Mouse (Mus musculus): ENCODE measurements around the gene Aldh16a1.
"Not testable (repeated sequence)": the region's sequence is repeated elsewhere in the genome, so short reads cannot be mapped to it uniquely, and the experiment has no call there.

Aldh16a1 gene

DNA sequence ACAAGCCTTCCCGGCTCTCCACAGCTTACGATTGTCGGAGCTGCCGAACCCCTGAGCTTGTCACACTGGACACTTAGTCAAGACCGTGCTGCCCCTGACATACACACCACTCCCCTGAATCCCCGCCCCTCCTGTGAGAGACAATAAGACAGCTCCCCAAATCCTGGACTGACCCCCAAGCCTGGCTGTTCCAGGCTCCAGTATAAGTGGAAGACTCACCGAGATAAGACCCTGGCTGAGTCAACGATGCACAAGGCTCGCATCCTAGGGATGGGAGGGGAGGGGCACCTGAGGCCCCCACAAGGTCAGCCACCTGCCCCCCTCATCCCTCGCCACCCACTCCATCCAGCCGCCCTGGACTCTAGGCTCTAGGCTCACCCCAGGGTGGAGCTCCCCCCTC lies 22.5 kb downstream of the Aldh16a1 start:
- no peak for DNase-seq

- no peak for DNase-seq
These were observed 24.4 kb downstream of the Aldh16a1 start for GRCm38 (mm10) chr7:45129776-45130512.

DNA sequence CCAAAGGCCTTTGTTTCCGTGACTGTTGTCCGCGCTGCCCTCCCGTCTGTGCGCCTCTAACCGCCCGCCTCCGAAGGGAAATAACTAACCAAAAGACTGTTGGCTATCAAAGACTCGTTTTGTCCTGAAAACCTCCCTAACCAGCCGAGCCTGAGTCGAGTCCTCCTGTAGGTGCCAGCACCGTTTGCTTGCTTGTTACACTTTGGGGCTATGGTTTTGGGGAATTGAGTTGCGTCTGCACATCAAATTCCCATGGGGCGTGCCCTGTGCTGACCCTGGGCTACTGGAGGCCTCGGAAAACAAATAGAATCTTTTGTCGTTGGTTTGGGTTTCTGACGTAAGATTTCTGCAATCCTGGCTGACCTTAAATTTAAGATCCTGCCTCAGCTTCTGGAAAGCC lies 25.1 kb downstream of the Aldh16a1 start:
- DNase-seq, result no peak

- DNase-seq, result peak; percentile 98 to 99
These were observed 25.6 kb downstream of the Aldh16a1 start, which contains the start of gene Rpl13a for GRCm38 (mm10) chr7:45128624-45129246. Rpl13a (minus strand) TSS chr7:45128761.

GRCm38 (mm10) chr7:45127700-45128224 lies 26.6 kb downstream of the Aldh16a1 start:
- no peak for DNase-seq

DNA sequence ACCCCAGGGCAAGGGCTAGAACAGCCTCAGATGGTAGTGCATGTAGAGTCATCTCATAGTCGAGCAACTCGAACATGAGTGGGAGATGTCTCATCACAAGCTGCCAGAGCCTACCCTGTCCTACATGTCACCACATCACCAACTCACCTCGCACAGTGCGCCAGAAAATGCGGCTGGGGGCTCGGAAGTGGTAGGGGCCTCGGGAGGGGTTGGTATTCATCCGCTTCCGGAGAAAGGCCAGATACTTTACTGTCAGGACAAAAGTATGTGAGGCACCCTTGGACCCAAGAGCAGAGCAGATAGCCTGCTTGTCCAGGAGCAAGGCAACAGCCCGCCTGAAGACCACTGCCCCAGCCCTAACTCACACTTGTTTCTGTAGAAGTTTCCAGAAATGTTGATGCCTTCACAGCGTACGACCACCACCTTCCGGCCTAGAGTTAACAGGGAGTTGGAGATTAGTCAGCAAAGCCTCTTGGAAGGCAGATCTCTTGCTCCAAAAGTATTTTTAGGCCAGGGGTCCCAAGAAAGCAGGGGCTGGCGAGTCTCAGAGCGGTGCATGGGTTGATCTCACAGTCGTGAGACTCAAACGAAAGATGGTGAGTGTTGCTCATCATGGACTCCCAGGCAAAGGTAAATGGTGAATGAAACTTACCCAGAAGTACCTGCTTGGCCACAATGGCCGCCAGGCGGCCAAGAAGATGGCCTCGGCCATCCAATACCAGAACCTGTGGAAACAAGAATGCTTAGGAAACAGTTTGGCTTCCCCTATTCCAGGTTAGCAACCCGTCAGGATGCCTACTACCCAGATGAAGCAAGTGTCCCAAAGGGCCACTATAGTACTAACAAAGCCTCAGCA lies 27.3 kb downstream of the Aldh16a1 start:
- no peak for DNase-seq

GRCm38 (mm10) chr7:45126147-45126843 lies 28.1 kb downstream of the Aldh16a1 start:
- DNase-seq, result no peak

- DNase-seq, result not testable (repeated sequence)
These were observed 28.7 kb downstream of the Aldh16a1 start for GRCm38 (mm10) chr7:45125649-45126048.

- no peak for DNase-seq
These were observed 29.2 kb downstream of the Aldh16a1 start for GRCm38 (mm10) chr7:45125144-45125600.

- DNase-seq, result peak; percentile 98 to 99
These were observed 29.9 kb downstream of the Aldh16a1 start, which contains the start of gene Rps11 for GRCm38 (mm10) chr7:45124224-45125143. Rps11 (minus strand) TSS chr7:45124439.

- no peak for DNase-seq
These were observed 31.2 kb downstream of the Aldh16a1 start for GRCm38 (mm10) chr7:45123186-45123570.

DNA sequence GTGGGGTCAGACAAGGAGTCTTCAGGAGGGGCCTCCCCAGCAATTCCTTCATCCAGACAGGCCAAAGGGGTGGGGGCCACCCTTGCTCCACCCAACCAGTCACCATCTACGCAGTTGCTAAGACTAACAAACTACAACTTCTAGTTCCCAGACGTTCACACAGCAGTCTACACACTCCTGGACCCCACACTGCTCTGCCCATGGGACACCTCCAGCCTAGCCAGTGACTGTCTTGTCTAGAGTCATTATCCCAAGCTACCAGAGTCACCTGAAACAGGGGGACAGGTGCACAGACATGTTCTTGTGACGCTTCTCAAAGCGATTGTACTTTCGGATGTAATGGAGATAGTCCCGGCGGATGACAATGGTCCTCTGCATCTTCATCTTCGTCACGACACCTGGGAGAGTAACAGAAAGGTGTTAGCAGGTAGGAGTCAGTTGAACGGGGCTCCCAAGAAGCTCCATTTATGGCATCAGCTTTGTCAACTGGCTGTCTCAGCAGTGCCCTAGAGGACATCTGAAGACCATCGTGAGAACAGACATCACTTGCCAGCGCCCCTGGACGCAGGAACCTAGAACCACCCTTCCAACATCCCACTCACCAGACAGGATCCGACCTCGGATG lies 31.7 kb downstream of the Aldh16a1 start:
- no peak for DNase-seq

GRCm38 (mm10) chr7:45121966-45122365 lies 32.4 kb downstream of the Aldh16a1 start:
- DNase-seq, result no peak

- DNase-seq, result no peak
These were observed 33.0 kb downstream of the Aldh16a1 start for GRCm38 (mm10) chr7:45121404-45121803.

DNA sequence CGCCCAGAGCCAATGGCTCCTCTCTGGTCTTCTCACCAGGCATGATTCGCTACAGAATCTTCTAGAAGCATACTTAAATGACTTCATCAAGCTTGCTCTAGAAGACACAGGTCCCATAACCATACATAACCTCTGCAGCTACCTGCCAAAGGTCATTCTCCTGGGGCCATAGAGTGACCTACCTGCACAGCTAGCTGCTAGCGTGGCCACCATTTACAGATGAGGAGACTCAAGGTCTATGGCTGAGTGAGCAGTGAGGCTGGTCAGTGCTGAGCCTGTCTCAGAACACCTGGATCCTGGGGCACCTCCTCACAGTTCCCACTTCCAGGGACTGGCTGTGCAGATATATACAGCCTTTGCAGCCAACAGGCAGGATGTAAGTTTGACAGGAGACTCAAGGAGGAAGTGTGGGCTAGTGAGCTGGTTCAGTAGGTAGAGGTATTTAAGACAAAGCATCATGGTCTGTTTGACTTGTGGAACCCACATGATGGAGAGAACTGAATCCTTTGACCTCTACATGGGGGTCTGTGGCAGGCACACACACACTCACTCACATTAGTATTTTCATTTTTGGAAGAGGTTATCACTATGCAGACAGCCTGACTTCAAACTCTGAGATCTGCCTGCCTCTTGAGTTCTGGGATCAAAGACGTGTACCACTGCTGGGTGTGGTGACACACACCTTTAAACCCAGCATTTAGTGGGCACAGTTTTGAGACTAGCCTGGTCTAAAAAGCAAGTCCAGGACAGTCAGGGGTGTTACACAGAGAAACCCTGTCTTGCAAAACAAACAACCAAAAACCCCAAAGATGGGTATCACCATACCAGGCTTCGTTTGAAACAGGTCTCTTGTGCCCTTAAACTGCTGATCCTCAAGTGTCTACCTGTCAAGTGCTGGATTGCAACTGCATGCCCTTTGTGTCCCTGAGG lies 34.3 kb downstream of the Aldh16a1 start:
- no peak for DNase-seq

GRCm38 (mm10) chr7:45118336-45118735 lies 36.0 kb downstream of the Aldh16a1 start:
- DNase-seq, result no peak

DNA sequence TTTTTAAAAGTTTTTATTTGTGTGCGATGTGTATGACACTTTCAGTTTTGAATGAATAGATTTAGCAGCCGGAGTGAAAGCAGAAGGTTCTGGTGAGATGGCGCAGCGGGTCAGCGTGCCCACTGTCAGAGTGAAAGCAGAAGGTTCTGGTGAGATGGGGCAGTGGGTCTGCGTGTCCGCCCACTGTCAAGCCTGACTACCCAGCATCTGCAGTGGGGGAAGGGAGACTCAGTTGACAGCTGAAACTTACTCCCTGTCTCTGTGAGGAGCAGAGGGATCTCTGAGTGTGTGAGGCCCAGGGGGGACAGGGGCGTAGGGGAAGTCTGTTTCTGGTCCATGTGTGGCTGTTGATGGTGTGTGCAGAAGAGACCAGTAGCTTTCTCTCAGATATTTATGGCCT lies 36.8 kb downstream of the Aldh16a1 start:
- no peak for DNase-seq

GRCm38 (mm10) chr7:45113476-45113875 lies 40.9 kb downstream of the Aldh16a1 start:
- DNase-seq, result no peak

DNA sequence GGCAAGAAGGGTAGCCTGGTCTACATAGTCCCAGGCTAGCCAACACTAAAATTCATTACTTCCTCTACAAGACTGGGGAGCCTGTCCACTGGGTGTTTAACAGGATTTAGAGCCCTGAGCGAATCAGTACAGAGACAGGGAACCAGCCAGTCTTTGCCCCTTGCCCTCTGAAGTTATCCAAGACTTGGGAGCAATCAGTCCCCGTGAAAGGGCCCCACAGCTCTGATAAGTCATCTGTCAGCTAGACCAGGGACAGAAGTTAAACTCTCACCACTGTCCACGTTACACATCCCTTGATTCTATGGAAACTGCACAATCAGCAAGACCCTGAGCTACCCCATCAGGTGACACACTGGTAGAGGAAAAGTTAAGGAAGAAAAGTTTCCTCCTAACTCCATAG lies 41.9 kb downstream of the Aldh16a1 start:
- no peak for DNase-seq

DNA sequence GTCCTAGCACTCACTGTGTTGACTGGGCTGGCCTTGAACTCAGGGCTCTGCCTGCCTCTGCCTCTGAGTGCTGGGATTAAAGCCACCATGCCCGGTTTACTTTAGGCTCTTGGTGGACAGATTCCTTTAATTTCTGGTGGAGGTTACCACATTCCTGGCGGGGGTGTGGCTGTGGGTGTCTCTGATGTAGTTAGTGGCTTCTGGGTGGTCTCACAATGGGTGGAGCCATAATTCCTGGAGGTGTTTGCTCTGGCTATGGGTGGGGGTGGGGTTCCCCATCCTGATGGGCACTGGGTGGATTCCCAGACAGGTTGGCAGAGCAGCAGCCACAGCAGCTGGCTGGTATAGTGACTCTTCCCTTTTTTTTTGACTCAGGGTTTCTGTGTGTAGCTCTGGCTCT lies 42.4 kb downstream of the Aldh16a1 start:
- DNase-seq, result no peak
